Mouse (Mus musculus): ENCODE measurements around the gene Polr3gl.

The Polr3gl gene

GRCm38 (mm10) chr3:96557694-96558093 lies 36.3 kb downstream of the Polr3gl start, which contains the start of gene Txnip:
Gene Txnip (plus strand): TSS chr3:96557957.
- DNase-seq (ENCODE audit: low read depth, low spot score) = peak; percentile 86

DNA sequence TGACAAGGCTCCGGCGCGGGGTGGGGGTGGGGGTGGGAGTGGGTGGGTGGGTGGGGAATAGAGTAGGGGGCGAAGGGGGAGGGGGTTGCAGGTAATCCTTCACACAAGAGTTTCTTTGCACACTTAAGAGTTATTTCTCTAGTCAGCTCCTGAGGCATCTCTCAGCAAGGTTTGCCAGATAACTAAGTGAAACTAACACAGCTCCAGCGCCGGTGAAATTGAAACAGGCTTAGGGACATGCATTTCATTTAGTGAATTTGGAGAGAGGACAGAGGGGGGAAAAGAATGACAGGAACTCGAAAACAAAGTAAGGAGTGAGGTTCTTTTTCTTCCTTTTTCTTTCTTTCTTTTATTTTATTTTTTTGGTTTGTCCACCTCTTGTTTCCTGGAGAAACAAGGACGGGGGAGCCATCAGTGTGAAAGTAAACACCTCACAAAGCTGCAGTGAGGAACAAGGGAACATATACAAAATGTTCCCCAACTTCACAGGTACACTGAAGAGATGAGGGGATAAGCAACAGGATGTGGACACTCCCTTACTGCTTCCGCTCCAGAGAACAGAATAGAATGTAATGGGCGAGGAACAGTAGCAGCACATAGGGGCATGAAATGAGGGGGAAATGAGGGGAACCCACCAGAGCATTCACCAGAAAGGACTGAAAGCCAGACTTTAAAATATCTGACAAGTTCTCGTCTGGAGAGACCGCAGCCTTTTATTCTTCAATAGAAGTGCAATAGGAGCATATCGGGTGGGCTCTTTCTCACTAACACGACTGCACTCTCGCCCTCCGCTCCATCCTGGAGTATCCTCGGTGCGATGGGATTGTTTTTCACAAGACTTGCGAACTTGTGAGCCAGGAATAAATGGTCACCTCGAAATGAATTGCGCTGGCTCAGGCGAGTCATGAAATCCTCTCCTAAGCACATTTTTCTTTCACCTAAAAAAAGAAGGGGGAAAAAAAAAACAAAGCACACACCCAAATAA lies 37.0 kb downstream of the Polr3gl start:
- DNase-seq (ENCODE audit: low read depth, low spot score) = no peak

DNA sequence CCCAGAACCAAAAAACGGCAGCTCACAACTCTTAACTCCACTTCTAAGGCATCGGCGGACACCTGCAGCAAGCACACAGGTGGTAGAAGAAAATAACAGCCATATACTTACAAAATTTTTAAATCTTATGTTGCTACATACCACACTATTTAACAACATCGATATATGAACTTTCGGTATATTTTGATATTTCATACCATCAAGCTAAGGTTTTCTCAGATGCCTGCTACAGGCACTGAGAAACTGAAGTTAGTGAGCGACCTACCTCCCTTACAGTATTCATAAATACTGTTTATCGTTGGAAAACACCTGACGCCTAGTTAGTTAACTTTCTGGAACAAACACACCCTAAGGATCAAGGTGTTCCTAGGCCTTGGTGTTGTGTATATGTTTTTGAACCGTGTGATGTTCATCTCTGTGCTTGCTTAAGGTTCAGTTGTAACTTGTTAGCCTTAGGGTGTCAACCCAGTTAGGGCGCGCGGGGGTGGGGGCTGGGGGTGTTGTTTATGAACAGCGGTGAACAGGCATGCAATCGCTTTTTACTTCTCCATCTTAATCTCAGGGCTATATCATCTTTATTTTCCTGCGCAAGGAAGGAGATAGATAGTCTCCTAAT lies 37.9 kb downstream of the Polr3gl start:
- DNase-seq (ENCODE audit: low read depth, low spot score) = no peak

- DNase-seq (ENCODE audit: low read depth, low spot score) = no peak
Measured at GRCm38 (mm10) chr3:96555041-96555596, 38.9 kb downstream of the Polr3gl start.

- DNase-seq (ENCODE audit: low read depth, low spot score) = no peak
Measured at GRCm38 (mm10) chr3:96554251-96554650, 39.7 kb downstream of the Polr3gl start.

- no peak for DNase-seq (ENCODE audit: low read depth, low spot score)
Measured at GRCm38 (mm10) chr3:96553601-96554000, 40.4 kb downstream of the Polr3gl start.

GRCm38 (mm10) chr3:96551890-96552289 lies 42.1 kb downstream of the Polr3gl start:
- DNase-seq (ENCODE audit: low read depth, low spot score) = no peak

- peak; percentile 36 for DNase-seq (ENCODE audit: low read depth, low spot score)
Measured at GRCm38 (mm10) chr3:96551203-96551602, 42.8 kb downstream of the Polr3gl start.

- no peak for DNase-seq (ENCODE audit: low read depth, low spot score)
Measured at GRCm38 (mm10) chr3:96549346-96549745, 44.6 kb downstream of the Polr3gl start.

DNA sequence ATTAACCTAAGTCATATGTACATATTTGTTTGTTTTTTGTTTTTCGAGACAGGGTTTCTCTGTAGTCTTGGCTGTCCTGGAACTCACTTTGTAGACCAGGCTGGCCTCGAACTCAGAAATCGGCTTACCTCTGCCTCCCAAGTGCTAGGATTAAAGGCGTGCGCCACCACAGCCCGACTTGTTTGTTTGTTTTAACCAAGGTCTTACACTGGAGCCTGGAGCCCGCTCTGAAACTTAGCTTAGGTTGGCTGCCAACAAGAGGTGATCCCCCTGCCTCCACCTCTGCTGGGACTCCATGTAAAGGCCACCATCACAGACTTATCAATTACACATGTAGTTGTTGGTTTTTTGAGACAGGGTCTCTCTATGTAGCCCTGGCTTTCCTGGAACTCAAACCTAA lies 45.2 kb downstream of the Polr3gl start:
- DNase-seq (ENCODE audit: low read depth, low spot score) = no peak

DNA sequence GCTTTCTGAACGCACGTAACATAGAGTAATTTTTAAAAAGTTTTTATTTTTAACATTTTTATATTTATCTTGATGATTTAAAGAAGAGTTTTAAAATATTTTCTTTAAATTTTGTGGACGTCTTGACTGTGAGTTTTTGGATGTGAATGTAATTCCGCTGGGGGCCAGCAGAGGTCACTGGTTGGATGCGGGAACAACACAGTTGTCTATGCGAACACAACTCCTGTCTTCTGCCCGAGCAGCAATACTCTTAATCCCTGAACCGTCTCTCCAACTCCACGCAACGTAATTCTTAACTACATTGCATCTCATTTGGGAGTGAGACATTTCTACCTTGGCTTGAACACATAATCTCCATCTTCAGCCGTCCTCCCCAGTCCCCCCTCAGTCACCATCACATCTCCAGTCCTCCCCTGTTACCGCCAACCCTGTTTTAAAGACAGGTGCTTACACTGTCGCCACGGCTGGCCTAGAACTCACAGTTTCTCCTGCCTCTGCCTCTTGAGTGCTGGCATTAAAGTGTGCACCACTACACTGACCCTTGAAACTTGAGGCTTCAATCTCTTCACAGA lies 46.5 kb downstream of the Polr3gl start:
- peak; percentile 28 for DNase-seq (ENCODE audit: low read depth, low spot score)

DNA sequence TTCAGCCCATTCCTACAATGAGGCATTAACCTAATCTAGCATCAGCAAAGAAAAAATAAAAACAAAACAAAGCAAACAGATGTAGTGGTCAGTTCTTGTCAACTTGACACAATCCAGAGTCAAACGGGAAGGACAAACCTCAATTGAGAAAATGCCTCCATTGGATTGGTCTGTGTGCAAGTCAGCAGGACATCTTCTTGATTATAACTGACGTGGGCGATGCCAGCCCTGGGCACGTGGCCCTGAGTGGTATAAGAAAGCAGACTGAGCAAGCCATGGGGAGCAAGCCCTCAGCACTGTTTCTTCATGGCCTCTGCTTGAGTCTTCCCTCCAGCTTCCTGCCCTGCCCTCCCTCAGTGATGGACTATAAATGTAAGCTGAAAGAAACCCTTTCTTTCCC lies 47.1 kb downstream of the Polr3gl start:
- DNase-seq (ENCODE audit: low read depth, low spot score) = no peak

- DNase-seq (ENCODE audit: low read depth, low spot score) = no peak
Measured at GRCm38 (mm10) chr3:96545565-96545964, 48.4 kb downstream of the Polr3gl start.

DNA sequence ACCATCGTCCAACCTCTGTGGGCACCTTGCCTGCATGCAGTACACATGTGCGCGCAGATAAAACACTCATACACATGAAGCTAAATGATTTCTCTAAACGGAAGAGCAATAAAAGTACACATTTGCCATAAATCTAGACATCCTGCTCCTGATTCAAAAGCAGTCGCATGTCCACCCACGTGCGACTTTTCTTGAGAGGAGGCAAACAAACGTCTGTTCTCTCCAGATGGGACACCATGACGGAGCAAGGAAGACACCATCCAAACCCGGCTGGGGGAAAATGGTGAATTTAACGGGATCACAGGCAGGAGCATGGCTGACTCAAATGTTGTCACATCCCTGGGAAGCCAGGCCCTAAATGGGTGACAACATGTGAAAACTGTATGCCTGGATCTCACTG lies 50.6 kb downstream of the Polr3gl start:
- DNase-seq (ENCODE audit: low read depth, low spot score) = peak; percentile 72

- no peak for DNase-seq (ENCODE audit: low read depth, low spot score)
Measured at GRCm38 (mm10) chr3:96542554-96542953, 51.4 kb downstream of the Polr3gl start.

DNA sequence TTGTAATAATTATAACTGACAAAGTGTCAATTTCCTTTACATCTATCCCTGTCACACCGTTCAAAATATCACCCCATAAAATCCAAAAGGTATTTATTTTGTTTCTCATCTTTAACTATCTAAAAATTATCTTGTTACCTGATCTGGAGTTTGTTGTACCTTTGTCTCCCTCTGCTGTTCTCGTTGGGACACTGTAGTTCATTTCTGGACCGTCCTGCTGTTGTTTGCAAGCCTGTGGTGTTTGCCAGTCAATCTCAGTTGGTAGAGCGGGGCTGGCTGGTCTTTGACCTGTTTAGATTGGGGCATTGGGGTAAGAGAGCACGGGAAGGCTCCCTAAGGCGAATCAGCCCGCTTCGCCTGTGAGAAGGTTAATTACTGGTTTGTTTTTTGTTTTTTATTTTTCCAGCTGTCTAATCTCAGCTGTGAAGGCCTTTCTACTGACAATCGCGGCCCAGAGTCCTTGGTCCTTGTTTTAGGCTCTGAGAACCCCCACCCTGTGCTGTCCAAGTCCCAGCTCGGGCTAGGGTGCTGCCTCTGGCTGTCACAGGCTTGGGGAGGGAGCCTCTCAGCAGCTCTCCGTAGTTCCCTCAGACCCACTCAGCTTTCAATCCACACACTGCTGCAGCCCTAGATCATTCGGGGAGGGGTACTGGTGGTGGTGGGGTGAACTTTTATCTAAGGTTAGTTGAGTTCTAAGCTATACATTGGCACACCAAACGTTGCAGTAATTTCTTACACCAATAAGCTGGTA lies 52.5 kb downstream of the Polr3gl start:
- DNase-seq (ENCODE audit: low read depth, low spot score) = peak; percentile 22

GRCm38 (mm10) chr3:96540740-96541139 lies 53.2 kb downstream of the Polr3gl start:
- DNase-seq (ENCODE audit: low read depth, low spot score) = no peak

DNA sequence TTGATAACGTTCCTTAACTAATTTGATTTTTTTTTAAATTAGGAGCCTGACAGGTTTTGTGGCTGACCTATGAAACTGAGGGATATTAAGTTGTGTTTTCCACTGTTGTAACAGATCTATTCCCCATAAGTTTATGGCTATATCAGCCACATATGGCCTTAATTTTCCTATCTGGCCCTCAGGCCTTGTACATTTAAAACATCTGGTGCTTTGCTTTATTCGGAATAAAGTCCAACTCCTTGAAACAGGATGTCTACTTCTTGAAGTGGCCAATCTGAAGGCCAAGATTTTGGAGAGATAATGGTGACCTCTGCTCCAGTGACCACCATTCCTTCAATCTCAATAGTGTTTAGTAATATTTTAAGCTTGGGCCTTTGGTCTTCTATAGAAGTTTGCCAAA lies 54.7 kb downstream of the Polr3gl start:
- no peak for DNase-seq (ENCODE audit: low read depth, low spot score)

DNA sequence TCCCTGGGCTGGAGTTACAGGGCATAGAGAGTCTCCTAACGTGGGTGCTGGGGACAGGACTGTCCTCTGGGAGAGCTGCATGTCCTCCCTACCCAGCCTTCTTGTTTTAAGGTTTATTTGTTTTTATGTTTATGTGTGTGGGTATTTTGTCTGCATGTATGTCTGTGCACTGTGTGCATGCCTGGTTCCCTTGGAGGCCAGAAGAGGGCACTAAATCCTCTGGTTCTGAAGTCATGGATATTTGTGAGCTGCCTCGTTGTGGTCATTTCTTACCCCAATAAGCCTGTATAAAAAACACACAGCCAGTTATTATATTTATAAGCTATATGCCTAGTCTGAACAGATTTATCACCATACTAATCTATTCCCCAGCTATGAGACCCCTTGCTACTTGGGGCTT lies 59.7 kb downstream of the Polr3gl start:
- no peak for DNase-seq (ENCODE audit: low read depth, low spot score)

GRCm38 (mm10) chr3:96532050-96532449 lies 61.9 kb downstream of the Polr3gl start:
- DNase-seq (ENCODE audit: low read depth, low spot score) = no peak

DNA sequence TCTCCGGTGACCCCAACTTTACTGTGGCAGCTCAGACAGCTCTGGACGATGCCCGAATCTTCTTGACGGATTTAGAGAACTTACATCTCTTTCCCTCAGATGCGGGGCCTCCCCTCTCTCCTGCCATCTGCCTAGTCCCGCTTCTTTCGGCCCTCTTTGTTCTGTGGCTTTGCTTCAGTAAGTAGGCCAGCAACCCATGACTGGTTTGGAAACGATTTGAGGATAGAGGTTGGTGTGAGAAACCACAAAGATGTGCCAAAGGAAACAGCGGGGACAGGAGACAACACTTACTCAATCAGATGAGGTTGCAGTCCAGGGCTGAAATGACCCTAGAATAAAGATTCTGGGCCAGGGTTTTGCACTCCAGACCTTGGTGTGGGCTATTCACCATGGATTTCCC lies 65.5 kb downstream of the Polr3gl start:
- DNase-seq (ENCODE audit: low read depth, low spot score) = no peak
